Mouse (Mus musculus): Measurements from ENCODE around the gene Mast1. TPM values are rescaled to one million over a fixed set of nuclear protein-coding genes. Genes with fewer than 3 reads are reported as not detected.

Mast1 gene
- total and polyA plus RNA-seq, 3 experiments: 0.21 to 0.34 TPM; not detected in 1

- no peak for TF ChIP-seq MAFK (IDR thresholded peaks at IDR 0.05; ENCODE audit: insufficient replicate concordance, low read length)
- no peak for TF ChIP-seq E2F4 (IDR thresholded peaks at IDR 0.05; ENCODE audit: insufficient replicate concordance, low read depth, low read length)
- TF ChIP-seq RCOR1 (conservative IDR thresholded peaks at IDR 0.05; ENCODE audit: low read depth, low read length): 0 out of 2 replicates have a peak, but pooled peaks have one; percentile 44
- peak; percentile 83 for TF ChIP-seq CHD2 (IDR thresholded peaks at IDR 0.05; ENCODE audit: low read length)
- no peak for TF ChIP-seq PAX5 (IDR thresholded peaks at IDR 0.05; ENCODE audit: low read length)
- no peak for TF ChIP-seq GABPA (IDR thresholded peaks at IDR 0.05; ENCODE audit: insufficient replicate concordance, low read depth, low read length)
- TF ChIP-seq RAD21 (IDR thresholded peaks at IDR 0.05; ENCODE audit: low read depth, low read length): no peak; the same call in 1 of the 2 replicates
- peak; percentile 81; the same call in 1 of the 2 replicates for TF ChIP-seq UBTF (IDR thresholded peaks at IDR 0.05; ENCODE audit: low read depth, low read length)
- TF ChIP-seq MEF2A (IDR thresholded peaks at IDR 0.05; ENCODE audit: borderline replicate concordance, low read depth, low read length): peak; percentile 77
- TF ChIP-seq MAX (IDR thresholded peaks at IDR 0.05; ENCODE audit: low read length): peak; percentile 98
Observed at GRCm38 (mm10) chr8:84978248-84978940, 41.2 kb upstream of the Mast1 start, which contains the start of gene Junb (continued).

GRCm38 (mm10) chr8:84977435-84978247, 40.5 kb upstream of the Mast1 start:
- H3K27me3 ChIP-seq (replicated peaks): no peaks in the 10 kb centered on the region
- peak overlapping the region; percentile 82 to 94 (median 92) for H3K4me3 ChIP-seq (replicated peaks in 1 of 3; ENCODE audit: low read depth in 2 of 3, low read length in 2 of 3, poor library complexity in 1 of 3)
- peaks cover 11 to 36% of the 10 kb centered on the region in 2 experiments for H3K4me1 ChIP-seq (ENCODE audit: control insufficient read depth in 1 of 2, insufficient read depth in 2 of 2)
- dilution Hi-C loops (cut with MboI; ENCODE audit: extremely low pct_ligation_motif_present, extremely low pct_unique_long_range_greater_than_20kb, low sequenced_read_pairs): no loop called here
- no peaks in the 10 kb centered on the region for H3K9me3 ChIP-seq (replicated peaks; ENCODE audit: low read length)
- TF ChIP-seq USF1 (IDR thresholded peaks at IDR 0.05; ENCODE audit: low read depth, low read length): peak; percentile 59
- 0 out of 2 replicates have a peak, but pooled peaks have one; percentile 16 for TF ChIP-seq BHLHE40 (IDR thresholded peaks at IDR 0.05; ENCODE audit: low read depth, low read length)
- TF ChIP-seq MAX (IDR thresholded peaks at IDR 0.05; ENCODE audit: low read length): no peak
- no peak for TF ChIP-seq EP300 (IDR thresholded peaks at IDR 0.05; ENCODE audit: low read length)
- TF ChIP-seq MXI1 (IDR thresholded peaks at IDR 0.05; ENCODE audit: low read depth, low read length): peak; percentile 69
- TF ChIP-seq MEF2A (IDR thresholded peaks at IDR 0.05; ENCODE audit: borderline replicate concordance, low read depth, low read length): no peak
- no peak for TF ChIP-seq PAX5 (IDR thresholded peaks at IDR 0.05; ENCODE audit: low read length)
- TF ChIP-seq ZC3H11A (IDR thresholded peaks at IDR 0.05; ENCODE audit: low read depth, low read length): no peak
- no peak for TF ChIP-seq NELFE (IDR thresholded peaks at IDR 0.05; ENCODE audit: low read depth, low read length)
- TF ChIP-seq SIN3A (IDR thresholded peaks at IDR 0.05; ENCODE audit: low read length): peak; percentile 48; the same call in 1 of the 2 replicates
- peak; percentile 31; the same call in 1 of the 2 replicates for TF ChIP-seq USF2 (conservative IDR thresholded peaks at IDR 0.05; ENCODE audit: low read depth, low read length)
- TF ChIP-seq ELF1 (IDR thresholded peaks at IDR 0.05; ENCODE audit: low read depth, low read length): peak; percentile 83
- TF ChIP-seq POLR2A (IDR thresholded peaks at IDR 0.05; ENCODE audit: low read depth, low read length): peak; percentile 58; the same call in 1 of the 2 replicates
- peak; percentile 45 for TF ChIP-seq TCF12 (IDR thresholded peaks at IDR 0.05; ENCODE audit: low read depth, low read length)
- no peak for TF ChIP-seq TBP (conservative IDR thresholded peaks at IDR 0.05; ENCODE audit: low read depth, low read length)
- TF ChIP-seq UBTF (IDR thresholded peaks at IDR 0.05; ENCODE audit: low read depth, low read length): peak; percentile 70; the same call in 1 of the 2 replicates
- DNase-seq (ENCODE audit: extremely low read depth): peak; percentile 71
- in situ Hi-C loops (cut with MboI; ENCODE audit: low pct_ligation_motif_present, low pct_unique_long_range_greater_than_20kb, low sequenced_read_pairs): no loop called here
- H3K36me3 ChIP-seq (replicated peaks in 1 of 2; ENCODE audit: control insufficient read depth in 1 of 2, insufficient read depth in 1 of 2, low read length in 1 of 2): peaks cover 13 to 20% of the 10 kb centered on the region in 2 experiments
- peaks cover 20% of the 10 kb centered on the region for H3K79me2 ChIP-seq (replicated peaks; ENCODE audit: control insufficient read depth, extremely low read depth, insufficient read depth, poor library complexity, severe bottlenecking)
- H3K27ac ChIP-seq (ENCODE audit: insufficient read depth, low read depth): peak overlapping the region; percentile 93
- H3K9ac ChIP-seq (ENCODE audit: insufficient read depth, low read depth): peak overlapping the region; percentile 81
- H3K4me2 ChIP-seq (ENCODE audit: insufficient read depth, low read depth, poor library complexity, severe bottlenecking): no peak overlapping the region

Data from CH12.LX (cell line).